Mouse (Mus musculus) hindbrain, embryonic 13.5 days (tissue): ENCODE measurements around the gene Acadl. TPM values are rescaled to one million over a fixed set of nuclear protein-coding genes. Genes with fewer than 3 reads are reported as not detected.

Experiments used
- ATAC-seq: fragments of 200-750 bp; cut with Nextera tagmentation; 2 replicates; pipeline ENCODE4 v1.8.0; 2017; ENCODE audit warnings: moderate TSS enrichment; ENCODE audit not compliant: low FRiP score
- H3K27ac ChIP-seq: fragments of 300-500 bp; sonication (generic); 2 replicates; pipeline ENCODE4 v1.5.1; 2015; ENCODE audit warnings: inconsistent platforms, mild to moderate bottlenecking, moderate library complexity
- H3K27me3 ChIP-seq: fragments of 300-500 bp; sonication (generic); 2 replicates; pipeline ENCODE4 v1.6.1; 2015; ENCODE audit warnings: mild to moderate bottlenecking, inconsistent platforms
- H3K36me3 ChIP-seq: fragments of 300-500 bp; sonication (generic); 2 replicates; pipeline ENCODE4 v1.6.1; 2015; ENCODE audit warnings: mild to moderate bottlenecking, inconsistent platforms
- H3K4me1 ChIP-seq: fragments of 300-500 bp; sonication (generic); replicated peaks from 2 replicates; pipeline ENCODE4 v1.6.1; 2015; ENCODE audit warnings: inconsistent platforms
- H3K4me2 ChIP-seq: fragments of 300-500 bp; sonication (generic); 2 replicates; pipeline ENCODE4 v1.6.1; 2015; ENCODE audit warnings: inconsistent platforms, mild to moderate bottlenecking, moderate library complexity
- H3K4me3 ChIP-seq: fragments of 300-500 bp; sonication (generic); 2 replicates; pipeline ENCODE4 v1.5.1; 2015; ENCODE audit warnings: mild to moderate bottlenecking, inconsistent platforms
- H3K9ac ChIP-seq: fragments of 300-500 bp; sonication (generic); 2 replicates; pipeline ENCODE4 v1.6.1; 2015; ENCODE audit warnings: mild to moderate bottlenecking, inconsistent platforms
- H3K9me3 ChIP-seq: fragments of 300-500 bp; sonication (generic); 2 replicates; pipeline ENCODE4 v1.6.1; 2016; ENCODE audit warnings: inconsistent platforms
- WGBS: fragments of 180-500 bp; shearing (Covaris S2); methylation state at CpG from one replicate; pipeline ENCODE4 v1.1.7; 2015; 5-methylcytosine and 5-hydroxymethylcytosine counted together
- polyA plus RNA-seq: library from polyadenylated mRNA; unstranded; fragments of >200 nt; fragmentation: Nextera tagmentation; extraction: Ambion mirVana; gene quantifications from 2 replicates; pipeline ENCODE4 v1.2.1, GENCODE M21; 2015

Gene Acadl
- polyA plus RNA-seq, 1 experiment from 2014 or later = 65.3 TPM

DNA sequence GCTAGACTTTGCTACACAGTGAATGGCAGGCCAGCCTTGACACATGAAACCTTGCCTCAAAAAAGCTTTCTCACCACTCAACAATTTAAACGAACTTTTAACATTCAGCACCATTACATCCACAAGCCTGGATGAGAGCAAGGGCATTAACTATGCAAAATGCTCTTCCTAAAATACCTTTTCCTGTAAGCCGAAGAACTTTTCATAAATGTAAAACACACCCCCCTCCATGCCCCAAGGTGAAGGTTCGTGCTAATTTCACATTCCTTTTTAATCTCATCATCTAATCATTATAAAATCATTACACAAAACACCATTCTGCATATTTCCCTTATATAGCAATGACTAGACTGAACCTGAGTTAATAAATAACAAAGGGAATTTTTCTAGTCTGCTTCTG, 25.9 kb downstream of the Acadl start:
- WGBS = 83% methylated on average over 3 of the region's 3 CpGs
- Histone ChIP-seq H3K27ac (no peak overlapping the region), H3K9ac (no peak overlapping the region), H3K9me3 (no peaks in the 10 kb centered on the region), H3K4me1 (no peaks in the 10 kb centered on the region), H3K4me2 (no peak overlapping the region), H3K4me3 (no peak overlapping the region), H3K27me3 (no peaks in the 10 kb centered on the region), H3K36me3 (peaks cover 3% of the 10 kb centered on the region; the same call in 1 of the 2 replicates)
- ATAC-seq = no peak

DNA sequence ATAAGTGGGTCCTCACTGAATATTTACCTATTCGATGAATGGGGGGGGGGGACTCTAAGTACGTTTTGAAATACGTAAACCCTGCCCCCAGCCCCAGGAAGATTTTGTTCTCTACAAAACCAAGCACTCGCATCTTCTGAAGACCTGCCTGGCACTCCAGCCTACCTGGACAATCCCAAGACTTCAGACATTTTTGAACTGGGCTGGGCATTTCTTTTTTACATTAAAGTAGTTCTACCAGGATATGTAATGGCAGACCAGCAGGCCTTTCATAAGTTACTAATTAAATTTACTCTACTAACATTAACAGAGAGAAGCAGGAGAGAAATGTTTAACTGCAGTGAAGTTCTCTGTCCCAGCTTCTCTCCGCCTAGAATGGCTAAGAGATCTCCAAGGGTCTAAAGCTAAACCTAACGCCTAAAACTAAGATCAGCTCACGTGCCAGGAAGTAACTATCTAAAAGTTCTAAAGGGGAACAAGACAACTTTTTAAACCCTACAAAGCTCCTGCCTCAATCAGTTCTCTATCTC, 30.4 kb downstream of the Acadl start:
- Histone ChIP-seq H3K4me1 (peaks cover 7% of the 10 kb centered on the region; the same call in 1 of the 2 replicates), H3K9me3 (no peaks in the 10 kb centered on the region), H3K36me3 (no peaks in the 10 kb centered on the region), H3K9ac (no peak overlapping the region), H3K4me3 (no peak overlapping the region), H3K27me3 (no peaks in the 10 kb centered on the region), H3K4me2 (no peak overlapping the region), H3K27ac (no peak overlapping the region)
- WGBS = 88% methylated on average over 7 of the region's 7 CpGs
- ATAC-seq = no peak

DNA sequence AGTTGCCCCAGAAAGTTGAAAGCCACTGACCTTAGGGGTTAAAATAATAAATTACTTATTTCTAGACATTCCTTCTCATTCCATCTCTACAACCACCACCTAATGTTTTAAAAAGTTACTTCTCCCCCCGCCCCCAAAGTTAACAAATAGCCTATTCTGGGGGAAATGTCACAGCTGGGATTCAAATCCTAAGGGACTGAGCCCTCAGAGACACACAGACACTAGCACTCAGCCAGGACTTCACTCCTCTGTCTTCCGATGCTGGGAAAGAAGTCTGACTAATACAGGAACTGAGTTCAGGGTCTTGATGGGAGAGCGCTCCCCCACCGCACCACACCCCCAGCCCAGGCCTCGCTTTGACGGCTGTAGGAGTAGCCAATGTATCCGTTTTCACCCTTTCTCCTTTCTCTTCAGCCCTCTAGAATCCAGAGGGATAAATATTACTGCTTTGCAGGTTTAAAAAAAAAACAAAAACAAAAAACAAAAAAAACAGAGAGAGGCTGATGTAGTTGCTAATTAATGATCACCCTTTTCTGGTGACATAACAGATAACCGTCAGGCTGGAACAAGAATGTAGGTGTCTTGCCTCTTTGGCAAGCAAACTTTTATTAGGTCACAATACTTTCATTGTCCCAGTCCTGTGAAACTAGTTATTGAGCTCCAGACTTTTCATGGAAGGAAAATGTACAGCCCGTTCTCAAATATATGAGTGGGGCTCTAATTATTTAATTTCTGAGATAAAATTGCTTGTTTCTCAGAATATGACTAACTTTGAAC, 31.1 kb downstream of the Acadl start:
- 71% methylated on average over 9 of the region's 9 CpGs for WGBS
- Histone ChIP-seq H3K36me3 (no peaks in the 10 kb centered on the region), H3K27me3 (no peaks in the 10 kb centered on the region), H3K27ac (no peak overlapping the region), H3K4me3 (no peak overlapping the region), H3K4me2 (no peak overlapping the region), H3K9ac (no peak overlapping the region), H3K9me3 (no peaks in the 10 kb centered on the region), H3K4me1 (peaks cover 7% of the 10 kb centered on the region; the same call in 1 of the 2 replicates)
- ATAC-seq = no peak

DNA sequence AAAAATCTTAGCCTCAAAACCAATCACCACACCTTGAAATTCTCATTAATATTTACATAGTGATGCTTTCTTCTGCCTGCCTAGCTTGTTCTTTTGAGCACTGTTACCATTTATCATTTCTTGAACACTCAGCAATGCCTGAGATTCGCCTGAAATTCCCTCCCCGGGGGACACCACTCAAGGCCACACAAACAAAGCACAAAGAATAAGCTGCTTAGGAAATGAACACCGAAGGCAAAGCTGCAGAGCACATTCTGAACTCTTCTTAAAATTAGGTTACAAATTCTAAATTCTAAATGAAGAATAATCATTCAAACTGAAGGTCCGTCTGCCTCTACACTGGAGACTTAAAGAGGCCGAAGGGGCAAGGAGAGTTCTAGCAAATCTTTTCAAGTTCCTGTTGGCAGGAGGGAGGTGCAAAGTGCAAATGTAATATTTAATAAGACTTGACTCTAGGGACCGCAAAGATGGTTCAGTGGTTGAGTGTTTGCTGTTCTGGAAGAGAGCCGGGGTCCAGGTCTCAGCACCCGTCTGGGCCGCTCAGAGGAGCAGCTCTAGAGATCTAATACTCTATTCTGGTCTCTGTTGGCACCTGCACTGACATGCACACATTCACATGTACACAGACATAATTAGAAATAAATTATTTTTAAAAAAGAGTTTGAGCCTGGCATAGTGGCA, 33.5 kb downstream of the Acadl start:
- Histone ChIP-seq H3K36me3 (no peaks in the 10 kb centered on the region), H3K4me3 (no peak overlapping the region), H3K27me3 (no peaks in the 10 kb centered on the region), H3K9me3 (no peaks in the 10 kb centered on the region), H3K4me2 (no peak overlapping the region), H3K9ac (no peak overlapping the region), H3K27ac (no peak overlapping the region), H3K4me1 (peaks cover 7% of the 10 kb centered on the region; the same call in 1 of the 2 replicates)
- ATAC-seq = no peak
- WGBS = 68% methylated on average over 9 of the region's 9 CpGs

DNA sequence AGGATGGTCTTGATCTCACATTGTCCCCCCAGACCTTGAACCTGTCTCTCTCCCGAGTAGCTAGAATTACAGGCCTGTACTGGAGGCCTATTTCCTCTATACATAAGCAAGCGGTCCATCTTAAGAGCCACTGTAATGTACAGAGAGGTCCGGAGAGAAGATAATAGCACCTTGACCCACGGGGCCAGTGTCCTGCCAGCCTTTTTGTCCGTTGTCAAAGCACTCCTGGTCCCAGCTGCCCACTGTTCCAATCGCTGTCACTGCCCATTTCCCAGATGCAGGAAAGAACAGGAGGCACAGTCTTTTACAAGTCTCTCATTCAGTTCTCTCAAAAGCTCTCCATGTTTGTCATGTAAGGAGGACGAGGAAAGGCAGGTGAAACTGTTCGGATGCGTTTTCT, 41.1 kb downstream of the Acadl start:
- no peak overlapping the region for H3K27ac ChIP-seq
- no peak overlapping the region for H3K4me2 ChIP-seq
- H3K27me3 ChIP-seq = no peaks in the 10 kb centered on the region; the same call in 1 of the 2 replicates
- ATAC-seq = no peak
- no peak overlapping the region for H3K4me3 ChIP-seq
- no peaks in the 10 kb centered on the region for H3K36me3 ChIP-seq
- 73% methylated on average over 9 of the region's 9 CpGs for WGBS
- peaks cover 13% of the 10 kb centered on the region for H3K4me1 ChIP-seq
- no peaks in the 10 kb centered on the region for H3K9me3 ChIP-seq
- no peak overlapping the region for H3K9ac ChIP-seq

DNA sequence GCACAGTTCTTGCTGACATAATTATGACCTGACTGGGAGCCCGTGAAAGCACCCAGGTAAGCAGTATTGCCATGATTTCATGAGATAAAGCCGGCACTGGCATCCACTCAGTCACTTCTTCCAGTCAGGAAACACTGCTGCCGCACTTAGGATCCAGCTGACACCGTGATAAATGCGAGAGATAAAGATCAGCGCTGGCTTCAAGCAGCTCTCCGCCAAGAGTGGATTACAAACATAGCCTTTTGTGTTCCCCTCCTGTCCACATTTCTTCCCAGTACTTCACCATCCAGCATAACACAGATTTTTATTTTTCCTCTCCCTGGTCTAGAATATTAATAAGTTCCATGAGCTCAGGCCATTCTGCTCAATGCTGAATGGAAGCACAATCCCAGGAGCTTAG, 42.8 kb downstream of the Acadl start:
- H3K27ac ChIP-seq = peak overlapping the region; percentile 52
- ATAC-seq = no peak
- WGBS = 18% methylated on average over 7 of the region's 7 CpGs

DNA sequence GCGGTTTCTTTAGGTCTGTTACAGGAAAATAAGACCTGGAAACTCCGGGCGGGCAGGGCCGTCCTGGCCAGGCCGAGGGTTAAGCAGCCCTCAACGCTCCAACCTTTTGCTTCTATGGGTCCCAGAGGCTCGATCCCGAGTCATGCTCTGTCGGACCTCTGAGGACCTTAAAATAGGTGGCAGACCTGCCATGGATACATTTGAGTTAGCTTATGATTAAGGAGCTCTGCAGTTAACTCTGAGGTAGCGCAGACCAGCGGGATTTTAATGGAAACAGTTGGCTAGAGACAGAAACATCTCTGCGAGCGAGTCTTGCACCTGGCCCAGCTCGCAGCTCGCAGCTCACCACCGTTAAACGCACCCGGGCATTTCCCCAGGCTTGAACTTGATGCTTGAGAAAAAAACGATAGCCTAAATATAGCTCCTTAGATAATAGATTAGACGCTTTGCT, 45.2 kb downstream of the Acadl start:
- H3K36me3 ChIP-seq = no peaks in the 10 kb centered on the region
- peaks cover 28% of the 10 kb centered on the region for H3K4me1 ChIP-seq
- H3K27ac ChIP-seq = peak overlapping the region; percentile 100
- H3K9ac ChIP-seq = peak overlapping the region; percentile 96
- H3K4me2 ChIP-seq = peak overlapping the region; percentile 76
- no peaks in the 10 kb centered on the region for H3K9me3 ChIP-seq
- H3K4me3 ChIP-seq = peak overlapping the region; percentile 76
- peak; percentile 49 for ATAC-seq
- 1% methylated on average over 20 of the region's 20 CpGs for WGBS
- H3K27me3 ChIP-seq = no peaks in the 10 kb centered on the region; the same call in 1 of the 2 replicates

More for the DNA sequence above, 42.8 kb downstream of the Acadl start:
- no peak overlapping the region for H3K4me2 ChIP-seq
- no peaks in the 10 kb centered on the region; the same call in 1 of the 2 replicates for H3K27me3 ChIP-seq
- H3K4me1 ChIP-seq = peaks cover 19% of the 10 kb centered on the region
- no peak overlapping the region for H3K4me3 ChIP-seq
- no peaks in the 10 kb centered on the region for H3K9me3 ChIP-seq
- H3K9ac ChIP-seq = peak overlapping the region; percentile 46
- H3K36me3 ChIP-seq = no peaks in the 10 kb centered on the region

DNA sequence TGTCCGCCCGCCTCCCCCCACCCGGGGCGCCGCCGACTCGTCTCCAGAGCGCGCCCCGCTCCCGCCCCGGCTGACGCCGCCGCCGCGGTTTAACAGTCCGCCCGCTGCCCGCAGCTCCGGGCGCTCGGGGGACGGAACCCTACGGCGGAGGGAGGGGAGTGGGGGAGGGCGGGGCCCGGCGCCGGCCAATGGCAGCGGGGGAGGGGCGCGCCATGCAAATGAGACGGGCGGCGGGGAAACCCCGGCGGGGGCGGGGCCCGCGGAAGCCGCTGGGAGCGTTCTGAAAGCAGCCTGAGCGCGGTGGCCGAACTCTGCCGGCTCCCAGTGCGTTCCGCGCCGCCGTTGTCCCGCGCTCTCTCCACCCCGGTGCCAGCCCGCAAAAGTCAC, 45.6 kb downstream of the Acadl start, which contains the start of gene Kansl1l:
Gene Kansl1l (minus strand): TSS at position 110 of the 387 bp plus-strand sequence.
- peaks cover 28% of the 10 kb centered on the region for H3K4me1 ChIP-seq
- no peaks in the 10 kb centered on the region for H3K9me3 ChIP-seq
- peak within 1 kb of the TSS; percentile 76 for H3K4me3 ChIP-seq
- peak within 1 kb of the TSS; percentile 76 for H3K4me2 ChIP-seq
- H3K27me3 ChIP-seq = no peaks in the 10 kb centered on the region; the same call in 1 of the 2 replicates
- peak within 1 kb of the TSS; percentile 96 for H3K9ac ChIP-seq
- 1% methylated on average over 34 of the region's 56 CpGs for WGBS
- peak within 1 kb of the TSS; percentile 100 for H3K27ac ChIP-seq
- peak; percentile 88 for ATAC-seq
- no peaks in the 10 kb centered on the region for H3K36me3 ChIP-seq

DNA sequence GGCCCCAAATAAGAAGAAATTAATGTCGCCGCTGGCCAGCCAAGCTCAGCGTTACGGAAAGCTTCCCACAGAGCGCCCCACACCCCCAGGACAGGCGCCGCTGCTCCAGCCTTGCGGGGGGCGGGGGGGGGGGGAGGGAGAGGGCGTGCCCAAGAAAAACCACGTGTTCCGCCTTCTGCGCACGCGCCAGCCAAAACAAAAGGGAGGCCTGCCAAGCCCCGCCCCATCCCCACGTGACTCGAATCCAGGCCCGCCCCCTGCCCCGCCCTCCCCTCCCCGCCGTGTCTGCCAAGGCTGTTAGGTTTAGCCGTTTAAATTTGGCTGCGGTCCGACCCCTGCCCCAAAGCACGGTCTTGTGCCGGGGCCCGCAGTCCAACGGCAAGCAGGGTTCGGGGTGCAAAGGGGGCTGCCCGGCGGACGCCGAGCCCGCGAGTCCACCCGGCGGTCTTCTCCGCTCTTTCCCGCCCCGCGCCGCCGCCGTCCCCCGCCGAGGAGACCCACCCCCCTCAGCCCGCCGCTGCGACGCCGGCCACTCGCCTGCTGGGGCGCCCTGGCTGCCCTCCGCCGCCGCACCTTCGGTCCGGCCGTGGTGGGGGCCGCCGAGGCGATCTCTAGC, 46.1 kb downstream of the Acadl start:
- WGBS = under 1% methylated on average over 39 of the region's 63 CpGs
- Histone ChIP-seq H3K27me3 (no peaks in the 10 kb centered on the region; the same call in 1 of the 2 replicates), H3K9me3 (no peaks in the 10 kb centered on the region), H3K36me3 (no peaks in the 10 kb centered on the region), H3K9ac (peak overlapping the region; percentile 96), H3K4me1 (peaks cover 28% of the 10 kb centered on the region), H3K4me3 (peak overlapping the region; percentile 76), H3K27ac (peak overlapping the region; percentile 100), H3K4me2 (peak overlapping the region; percentile 76)
- ATAC-seq = peak; percentile 90

DNA sequence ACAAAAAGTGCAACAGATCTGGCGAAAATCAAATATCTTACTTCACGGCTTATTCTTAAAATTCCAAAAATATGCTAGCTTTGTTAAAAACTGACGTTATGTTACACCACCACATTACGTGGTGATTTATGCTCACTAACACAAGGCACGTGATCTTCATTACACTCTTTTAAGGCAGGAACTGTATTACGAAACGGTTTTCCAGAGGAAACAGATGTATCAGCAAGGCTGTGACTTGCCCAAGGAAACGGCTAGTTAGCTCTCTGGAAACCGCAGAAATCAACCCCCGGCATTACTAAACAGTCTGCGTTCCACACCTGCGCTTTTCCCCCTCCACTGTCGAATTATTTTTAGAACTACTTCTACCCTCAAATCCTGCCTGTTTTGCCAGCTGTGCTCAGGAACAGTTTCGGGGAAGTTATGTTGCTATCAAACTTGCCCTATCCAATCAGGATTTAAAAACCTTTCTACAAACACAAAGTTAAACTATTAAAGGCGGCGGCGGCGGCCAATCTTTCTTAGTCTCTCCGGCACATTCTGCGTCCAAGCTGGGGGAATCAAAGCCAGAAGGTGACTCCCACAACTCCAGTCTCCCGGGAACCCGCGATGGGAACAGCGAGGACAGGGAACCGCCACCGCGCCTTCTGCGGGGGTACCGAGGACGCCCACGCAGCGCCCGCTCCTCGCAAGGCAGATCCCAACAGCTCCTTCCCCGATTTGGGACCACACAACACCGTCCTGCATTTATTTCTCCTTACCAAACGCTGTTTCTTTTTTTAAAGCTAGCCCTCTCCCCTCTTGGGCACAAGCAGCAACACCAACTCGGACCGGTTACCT, 46.9 kb downstream of the Acadl start:
- peak; percentile 40; the same call in 1 of the 2 replicates for ATAC-seq
- H3K9me3 ChIP-seq = no peaks in the 10 kb centered on the region
- WGBS = under 1% methylated on average over 39 of the region's 39 CpGs
- peaks cover 28% of the 10 kb centered on the region for H3K4me1 ChIP-seq
- H3K27ac ChIP-seq = peak overlapping the region; percentile 100
- H3K27me3 ChIP-seq = no peaks in the 10 kb centered on the region; the same call in 1 of the 2 replicates
- no peaks in the 10 kb centered on the region for H3K36me3 ChIP-seq
- peak overlapping the region; percentile 76 for H3K4me3 ChIP-seq
- H3K9ac ChIP-seq = peak overlapping the region; percentile 85
- peak overlapping the region; percentile 73 for H3K4me2 ChIP-seq

DNA sequence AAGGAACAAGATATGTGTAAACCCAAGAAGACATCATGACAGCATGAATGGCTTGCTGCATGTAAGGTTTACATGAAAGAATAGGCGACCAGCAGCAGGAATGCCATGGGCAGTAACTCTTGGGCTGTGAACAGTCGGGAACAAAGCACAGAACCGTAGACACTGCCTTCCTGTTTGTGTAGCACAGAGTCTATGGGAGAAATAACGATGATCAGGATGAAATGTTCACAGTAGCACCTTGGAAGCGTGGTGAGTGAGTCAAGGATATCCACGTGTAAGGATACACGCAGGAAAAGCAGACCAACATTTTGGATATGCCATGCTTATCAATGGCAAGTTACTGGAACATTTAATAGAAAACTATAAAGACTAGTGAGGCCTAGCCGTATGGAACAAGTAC, 48.3 kb downstream of the Acadl start:
- 51% methylated on average over 8 of the region's 8 CpGs for WGBS
- Histone ChIP-seq H3K36me3 (no peaks in the 10 kb centered on the region), H3K4me1 (peaks cover 18% of the 10 kb centered on the region), H3K27ac (no peak overlapping the region), H3K27me3 (no peaks in the 10 kb centered on the region; the same call in 1 of the 2 replicates), H3K9ac (peak overlapping the region; percentile 39; the same call in 1 of the 2 replicates), H3K9me3 (no peaks in the 10 kb centered on the region), H3K4me2 (peak overlapping the region; percentile 39), H3K4me3 (peak overlapping the region; percentile 5; the same call in 1 of the 2 replicates)
- no peak for ATAC-seq
